Mouse (Mus musculus): Measurements from ENCODE around the gene Stk38. TPM values are rescaled to one million over a fixed set of nuclear protein-coding genes. Genes with fewer than 3 reads are reported as not detected.
"Not testable (repeated sequence)": the region's sequence is repeated elsewhere in the genome, so short reads cannot be mapped to it uniquely, and the experiment has no call there.

Stk38 gene
- polyA plus RNA-seq, 1 experiment from 2014 or later: 90.1 TPM

DNA sequence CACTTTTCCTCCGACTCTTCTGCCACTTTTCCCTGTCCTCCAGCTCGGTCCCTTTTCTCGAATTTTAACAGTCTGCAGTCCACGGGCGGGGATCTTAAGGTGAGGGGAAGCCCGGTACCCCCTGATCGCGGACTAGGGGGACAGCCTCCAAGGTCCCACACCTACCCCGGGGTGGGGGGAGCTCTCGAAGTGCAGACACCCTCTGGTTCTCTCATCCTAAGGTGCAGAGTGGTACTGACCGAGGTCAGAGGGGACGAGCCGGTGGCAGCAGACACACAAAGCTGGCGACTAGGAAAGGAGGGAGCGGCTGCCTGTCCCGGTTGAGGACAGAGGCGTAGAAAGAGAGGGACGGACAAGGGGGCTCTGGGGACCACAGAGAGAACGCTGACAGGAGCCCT is 553 bp downstream of the Stk38 start:
- DNase-seq (ENCODE audit: low spot score): no peak
- H3K9ac ChIP-seq (ENCODE audit: low read depth, low read length): peak overlapping the region; percentile 96
- H3K27me3 ChIP-seq (replicated peaks; ENCODE audit: control insufficient read depth, insufficient read depth, low read length): no peaks in the 10 kb centered on the region
- H3K4me3 ChIP-seq (ENCODE audit: low read depth, low read length): peak overlapping the region; percentile 99
- H3K9me3 ChIP-seq (ENCODE audit: control insufficient read depth, low read length): no peaks in the 10 kb centered on the region
- peak; percentile 4; the same call in 1 of the 2 replicates for ATAC-seq (replicated peaks; ENCODE audit: low FRiP score)
- peaks cover 20% of the 10 kb centered on the region for H3K4me1 ChIP-seq (replicated peaks; ENCODE audit: control insufficient read depth, insufficient read depth, low read length)
- peak overlapping the region; percentile 87 for H3K4me2 ChIP-seq
- WGBS: 2% methylated on average over 19 of the region's 19 CpGs
- H3K36me3 ChIP-seq (ENCODE audit: control insufficient read depth, insufficient read depth, low read length): no peaks in the 10 kb centered on the region; the same call in 1 of the 2 replicates
- peak overlapping the region; percentile 88 for H3K27ac ChIP-seq (ENCODE audit: low read depth, low read length)

DNA sequence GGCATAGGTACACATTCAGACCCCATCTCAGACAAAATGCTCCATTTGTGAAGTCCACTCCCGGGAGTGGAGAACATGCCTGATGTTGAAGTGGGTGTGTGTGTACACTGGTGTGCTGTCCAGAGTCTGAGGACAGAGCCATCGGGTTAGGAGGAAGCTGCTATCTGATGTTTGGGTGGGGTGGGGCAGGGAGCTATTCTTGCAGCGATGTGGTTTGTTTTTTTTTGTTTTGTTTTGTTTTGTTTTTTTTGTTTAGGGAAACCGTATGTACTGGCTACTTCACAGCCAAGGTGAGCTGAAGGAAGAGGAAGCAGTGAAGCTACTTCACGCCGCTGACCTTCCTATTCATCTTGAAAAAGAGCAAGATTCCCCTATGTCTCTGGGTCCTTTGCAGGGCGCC is 983 bp downstream of the Stk38 start:
- DNase-seq (ENCODE audit: low spot score): no peak
- Histone ChIP-seq H3K27ac (ENCODE audit: low read depth, low read length) (peak overlapping the region; percentile 88), H3K36me3 (ENCODE audit: control insufficient read depth, insufficient read depth, low read length) (no peaks in the 10 kb centered on the region; the same call in 1 of the 2 replicates), H3K4me3 (ENCODE audit: low read depth, low read length) (peak overlapping the region; percentile 99), H3K9ac (ENCODE audit: low read depth, low read length) (peak overlapping the region; percentile 96), H3K4me2 (peak overlapping the region; percentile 87), H3K9me3 (ENCODE audit: control insufficient read depth, low read length) (no peaks in the 10 kb centered on the region), H3K4me1 (replicated peaks; ENCODE audit: control insufficient read depth, insufficient read depth, low read length) (peaks cover 20% of the 10 kb centered on the region), H3K27me3 (replicated peaks; ENCODE audit: control insufficient read depth, insufficient read depth, low read length) (no peaks in the 10 kb centered on the region)
- WGBS: 5% methylated on average over 7 of the region's 7 CpGs
- no peak for ATAC-seq (replicated peaks; ENCODE audit: low FRiP score)

DNA sequence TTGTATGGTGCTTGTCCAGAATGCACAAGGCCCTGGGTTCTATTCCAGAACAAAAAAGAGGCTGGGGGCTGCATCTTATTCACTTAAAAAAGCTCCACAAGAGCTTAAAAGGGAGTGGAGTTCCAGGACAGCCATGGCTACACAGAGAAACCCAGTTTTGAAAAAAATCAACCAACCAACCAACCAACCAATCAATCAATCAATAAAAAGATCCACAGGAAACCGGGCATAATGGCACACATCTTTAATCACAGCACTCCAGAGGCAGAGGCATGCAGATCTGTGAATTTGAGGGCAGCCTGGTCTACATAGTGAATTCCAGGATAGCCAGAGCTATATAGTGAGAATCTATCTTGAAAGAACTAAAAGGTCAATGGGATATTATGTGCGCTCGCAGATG is 2.8 kb downstream of the Stk38 start:
- Histone ChIP-seq H3K4me3 (ENCODE audit: low read depth, low read length) (no peak overlapping the region), H3K36me3 (ENCODE audit: control insufficient read depth, insufficient read depth, low read length) (peaks cover 12% of the 10 kb centered on the region), H3K4me1 (replicated peaks; ENCODE audit: control insufficient read depth, insufficient read depth, low read length) (peaks cover 20% of the 10 kb centered on the region), H3K9me3 (ENCODE audit: control insufficient read depth, low read length) (no peaks in the 10 kb centered on the region), H3K9ac (ENCODE audit: low read depth, low read length) (no peak overlapping the region), H3K27ac (ENCODE audit: low read depth, low read length) (no peak overlapping the region), H3K4me2 (no peak overlapping the region), H3K27me3 (replicated peaks; ENCODE audit: control insufficient read depth, insufficient read depth, low read length) (no peaks in the 10 kb centered on the region)
- ATAC-seq (replicated peaks; ENCODE audit: low FRiP score) (no peak), DNase-seq (ENCODE audit: low spot score) (no peak)
- 94% methylated on average over 3 of the region's 3 CpGs for WGBS

DNA sequence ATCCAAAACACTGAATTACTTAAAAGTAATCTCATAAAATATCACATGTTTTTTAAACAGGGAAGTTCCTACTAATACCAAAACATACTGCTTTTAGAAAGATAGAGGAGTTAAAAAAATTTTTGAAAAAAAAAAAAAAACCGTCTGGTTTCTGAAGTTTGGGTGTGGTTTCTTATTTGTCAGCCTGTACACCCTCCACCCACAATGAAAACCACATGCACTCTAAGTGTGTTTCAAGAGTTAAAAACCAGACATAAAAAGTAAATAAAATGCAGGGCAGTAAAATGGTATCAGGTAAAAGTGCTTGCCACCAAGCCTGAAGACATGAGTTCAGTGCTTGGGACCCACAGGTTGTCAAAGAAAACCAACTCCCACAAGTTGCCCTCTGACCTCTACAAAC is 4.1 kb downstream of the Stk38 start:
- 52% methylated on average over 1 of the region's 1 CpGs for WGBS
- ATAC-seq (replicated peaks; ENCODE audit: low FRiP score) (no peak), DNase-seq (ENCODE audit: low spot score) (no peak)
- no peak overlapping the region for H3K27ac ChIP-seq (ENCODE audit: low read depth, low read length)
- peaks cover 12% of the 10 kb centered on the region for H3K36me3 ChIP-seq (ENCODE audit: control insufficient read depth, insufficient read depth, low read length)
- no peaks in the 10 kb centered on the region for H3K27me3 ChIP-seq (replicated peaks; ENCODE audit: control insufficient read depth, insufficient read depth, low read length)
- no peaks in the 10 kb centered on the region for H3K9me3 ChIP-seq (ENCODE audit: control insufficient read depth, low read length)
- peaks cover 20% of the 10 kb centered on the region for H3K4me1 ChIP-seq (replicated peaks; ENCODE audit: control insufficient read depth, insufficient read depth, low read length)
- H3K9ac ChIP-seq (ENCODE audit: low read depth, low read length): no peak overlapping the region
- no peak overlapping the region for H3K4me3 ChIP-seq (ENCODE audit: low read depth, low read length)
- peak overlapping the region; percentile 28; the same call in 1 of the 2 replicates for H3K4me2 ChIP-seq

DNA sequence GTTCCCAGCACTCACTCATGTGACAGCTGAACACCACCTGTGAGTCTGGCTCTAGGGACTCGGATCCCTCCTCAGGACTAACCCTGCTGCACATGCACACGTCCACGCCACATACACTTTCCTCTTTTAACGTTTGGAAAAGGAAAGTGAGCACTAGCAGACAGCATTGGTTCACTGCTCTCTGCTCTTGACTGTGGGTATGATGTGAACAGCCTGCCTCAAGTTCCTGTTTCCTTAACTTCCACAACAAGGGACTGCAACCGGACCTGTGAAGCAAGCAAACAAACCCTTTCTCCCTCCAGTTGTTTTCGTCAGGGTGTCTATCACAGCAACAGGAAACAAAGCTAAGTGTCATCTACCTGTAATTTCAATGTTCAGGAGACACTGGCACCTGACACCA is 7.3 kb downstream of the Stk38 start:
- no peak overlapping the region for H3K4me2 ChIP-seq
- H3K9ac ChIP-seq (ENCODE audit: low read depth, low read length): no peak overlapping the region
- ATAC-seq (replicated peaks; ENCODE audit: low FRiP score) (no peak), DNase-seq (ENCODE audit: low spot score) (no peak)
- no peak overlapping the region for H3K27ac ChIP-seq (ENCODE audit: low read depth, low read length)
- H3K9me3 ChIP-seq (ENCODE audit: control insufficient read depth, low read length): no peaks in the 10 kb centered on the region
- H3K4me3 ChIP-seq (ENCODE audit: low read depth, low read length): no peak overlapping the region
- H3K4me1 ChIP-seq (replicated peaks; ENCODE audit: control insufficient read depth, insufficient read depth, low read length): peaks cover 9% of the 10 kb centered on the region
- H3K36me3 ChIP-seq (ENCODE audit: control insufficient read depth, insufficient read depth, low read length): peaks cover 16% of the 10 kb centered on the region
- no peaks in the 10 kb centered on the region for H3K27me3 ChIP-seq (replicated peaks; ENCODE audit: control insufficient read depth, insufficient read depth, low read length)
- WGBS: 73% methylated on average over 6 of the region's 6 CpGs

DNA sequence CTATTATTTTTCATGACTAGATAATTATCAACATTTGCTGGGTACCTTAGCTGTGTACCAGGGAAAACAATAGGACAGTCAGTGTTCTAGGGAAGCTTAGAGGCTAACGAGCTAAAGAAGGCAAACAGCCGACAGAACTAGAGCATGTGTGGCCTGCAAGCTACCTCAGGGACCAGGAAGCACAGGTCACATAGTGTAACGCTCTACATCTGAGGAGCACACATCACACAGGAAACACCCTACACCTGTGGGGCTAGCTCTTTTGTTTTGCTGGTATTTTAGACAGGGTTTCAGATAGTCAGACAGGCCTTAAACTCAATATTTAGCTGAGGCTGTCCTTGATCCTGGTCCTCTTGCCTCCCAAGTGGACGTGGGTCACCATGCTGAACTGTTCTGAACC is 13.2 kb downstream of the Stk38 start:
- no peaks in the 10 kb centered on the region for H3K9me3 ChIP-seq (ENCODE audit: control insufficient read depth, low read length)
- no peak for ATAC-seq (replicated peaks; ENCODE audit: low FRiP score)
- peaks cover 4% of the 10 kb centered on the region; the same call in 1 of the 2 replicates for H3K36me3 ChIP-seq (ENCODE audit: control insufficient read depth, insufficient read depth, low read length)
- H3K27me3 ChIP-seq (replicated peaks; ENCODE audit: control insufficient read depth, insufficient read depth, low read length): no peaks in the 10 kb centered on the region
- H3K9ac ChIP-seq (ENCODE audit: low read depth, low read length): no peak overlapping the region
- H3K4me1 ChIP-seq (replicated peaks; ENCODE audit: control insufficient read depth, insufficient read depth, low read length): no peaks in the 10 kb centered on the region
- H3K4me2 ChIP-seq: no peak overlapping the region
- WGBS: 90% methylated on average over 4 of the region's 4 CpGs
- no peak for DNase-seq (ENCODE audit: low spot score)
- no peak overlapping the region for H3K4me3 ChIP-seq (ENCODE audit: low read depth, low read length)
- no peak overlapping the region for H3K27ac ChIP-seq (ENCODE audit: low read depth, low read length)

DNA sequence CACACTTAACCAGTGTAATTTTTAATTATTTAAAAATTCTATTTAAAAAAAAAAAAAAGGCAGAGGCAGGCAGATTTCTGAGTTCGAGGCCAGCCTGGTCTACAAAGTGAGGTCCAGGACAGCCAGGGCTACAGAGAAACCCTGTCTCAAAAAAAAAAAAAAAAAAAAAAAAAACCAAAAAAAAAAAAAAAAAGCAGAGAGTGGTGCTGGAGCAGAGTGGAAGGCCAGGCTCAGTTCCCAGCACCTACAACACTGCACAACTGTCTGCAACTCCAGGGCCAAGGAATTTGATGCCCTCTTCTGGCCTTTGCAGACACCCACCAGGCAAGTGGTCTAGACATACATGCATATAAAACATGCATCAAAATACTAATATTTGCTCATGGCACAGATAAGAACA is 14.8 kb downstream of the Stk38 start:
- WGBS: 92% methylated on average over 1 of the region's 1 CpGs
- H3K9me3 ChIP-seq (ENCODE audit: control insufficient read depth, low read length); H3K27me3 ChIP-seq (replicated peaks; ENCODE audit: control insufficient read depth, insufficient read depth, low read length); H3K4me3 ChIP-seq (ENCODE audit: low read depth, low read length); H3K4me1 ChIP-seq (replicated peaks; ENCODE audit: control insufficient read depth, insufficient read depth, low read length); ATAC-seq (replicated peaks; ENCODE audit: low FRiP score); H3K9ac ChIP-seq (ENCODE audit: low read depth, low read length); DNase-seq (ENCODE audit: low spot score); H3K27ac ChIP-seq (ENCODE audit: low read depth, low read length); H3K4me2 ChIP-seq: not testable (repeated sequence)
- peaks cover 14% of the 10 kb centered on the region for H3K36me3 ChIP-seq (ENCODE audit: control insufficient read depth, insufficient read depth, low read length)

DNA sequence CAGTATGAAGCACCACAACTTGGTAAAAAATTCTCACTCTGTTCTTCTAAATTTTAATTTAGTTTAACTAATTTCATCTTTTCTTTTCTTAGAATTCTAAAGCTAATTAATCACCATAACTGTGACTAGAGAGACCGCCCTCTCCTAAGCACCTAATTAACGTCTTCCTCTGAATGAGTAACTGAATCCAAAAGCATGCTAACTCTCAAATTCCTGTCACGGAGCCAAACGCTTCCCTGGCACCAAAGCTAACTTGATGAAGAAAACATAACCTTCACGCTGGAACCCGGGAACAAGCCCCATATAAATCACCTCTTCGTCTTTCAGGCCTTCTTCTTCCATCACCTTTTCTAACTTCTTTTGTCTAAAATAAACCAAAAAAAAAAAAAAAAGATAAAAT is 15.7 kb downstream of the Stk38 start:
- 91% methylated on average over 7 of the region's 7 CpGs for WGBS
- Histone ChIP-seq H3K4me3 (ENCODE audit: low read depth, low read length) (no peak overlapping the region), H3K4me2 (no peak overlapping the region), H3K4me1 (replicated peaks; ENCODE audit: control insufficient read depth, insufficient read depth, low read length) (no peaks in the 10 kb centered on the region), H3K36me3 (ENCODE audit: control insufficient read depth, insufficient read depth, low read length) (peaks cover 20% of the 10 kb centered on the region), H3K9me3 (ENCODE audit: control insufficient read depth, low read length) (no peaks in the 10 kb centered on the region), H3K27ac (ENCODE audit: low read depth, low read length) (no peak overlapping the region), H3K9ac (ENCODE audit: low read depth, low read length) (no peak overlapping the region), H3K27me3 (replicated peaks; ENCODE audit: control insufficient read depth, insufficient read depth, low read length) (no peaks in the 10 kb centered on the region)
- ATAC-seq (replicated peaks; ENCODE audit: low FRiP score): no peak
- DNase-seq (ENCODE audit: low spot score): no peak

DNA sequence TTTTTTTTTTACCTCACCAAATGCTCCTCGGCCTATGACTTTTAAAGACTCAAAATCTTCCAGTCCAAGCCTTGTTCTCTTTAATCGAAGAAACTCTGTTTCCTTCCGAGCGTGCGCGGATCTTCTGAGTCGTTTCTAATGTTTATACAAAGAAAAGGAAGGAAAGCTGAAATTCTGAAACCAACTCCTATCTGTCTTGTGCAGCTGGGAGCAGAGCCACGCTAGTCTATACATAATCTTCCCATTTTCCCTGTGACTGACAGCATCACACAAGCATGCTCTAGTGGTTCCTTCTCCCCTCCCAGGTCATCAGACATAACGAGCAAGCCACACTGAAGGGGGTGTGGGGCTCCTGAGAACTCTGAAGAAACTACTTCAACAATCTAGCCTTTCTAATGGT is 16.5 kb downstream of the Stk38 start:
- WGBS: 74% methylated on average over 9 of the region's 9 CpGs
- Histone ChIP-seq H3K9ac (ENCODE audit: low read depth, low read length) (no peak overlapping the region), H3K4me1 (replicated peaks; ENCODE audit: control insufficient read depth, insufficient read depth, low read length) (no peaks in the 10 kb centered on the region), H3K27me3 (replicated peaks; ENCODE audit: control insufficient read depth, insufficient read depth, low read length) (no peaks in the 10 kb centered on the region), H3K36me3 (ENCODE audit: control insufficient read depth, insufficient read depth, low read length) (peaks cover 16% of the 10 kb centered on the region), H3K27ac (ENCODE audit: low read depth, low read length) (no peak overlapping the region), H3K4me3 (ENCODE audit: low read depth, low read length) (no peak overlapping the region), H3K4me2 (no peak overlapping the region), H3K9me3 (ENCODE audit: control insufficient read depth, low read length) (no peaks in the 10 kb centered on the region)
- no peak for DNase-seq (ENCODE audit: low spot score)
- ATAC-seq (replicated peaks; ENCODE audit: low FRiP score): no peak

All from liver, embryonic 11.5 days (tissue).